Mouse (Mus musculus): ENCODE results near the gene Gm20388.

DNA sequence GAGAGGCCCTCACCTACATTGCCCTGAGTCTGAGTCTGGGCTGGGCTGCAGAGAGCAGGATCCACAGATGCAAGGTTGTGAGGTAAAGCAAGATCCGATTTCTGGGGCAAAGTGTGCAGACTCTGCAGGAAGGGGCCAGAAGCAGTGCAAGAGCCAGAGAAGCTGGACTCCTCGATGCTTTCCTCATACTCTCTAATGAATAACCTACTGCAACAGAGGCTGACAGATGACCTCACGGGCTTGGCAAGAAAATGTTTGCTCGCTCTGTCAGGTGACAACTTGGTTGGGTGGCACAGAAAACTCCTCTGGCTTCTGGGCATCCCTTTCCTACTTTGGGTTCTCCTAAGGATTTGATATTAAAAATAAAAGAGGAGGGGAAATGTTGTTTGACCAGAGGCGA lies 3794.7 kb downstream of the Gm20388 start:
- TF ChIP-seq CTCF (IDR thresholded peaks at IDR 0.05; ENCODE audit: borderline replicate concordance, extremely low read depth, insufficient read depth, insufficient read length) (no peak), POLR2A (IDR thresholded peaks at IDR 0.05; ENCODE audit: borderline replicate concordance, extremely low read depth, insufficient read depth, insufficient read length, poor library complexity, severe bottlenecking) (no peak)

Data from brain, embryonic 14.5 days (tissue).